Mouse (Mus musculus) gastrocnemius, postnatal 14 days (tissue): ENCODE measurements around the gene Usp22. TPM values are rescaled to one million over a fixed set of nuclear protein-coding genes. Genes with fewer than 3 reads are reported as not detected.
"Not testable (repeated sequence)": the region's sequence is repeated elsewhere in the genome, so short reads cannot be mapped to it uniquely, and the experiment has no call there.

Experiments used
- DNase-seq: peaks from one replicate; pipeline ENCODE4 v3.0.0; 2021; ENCODE audit warnings: mixed read lengths
- intact Hi-C: fragments of 180-260 bp; cut with DNase I; formaldehyde crosslinking; loops from one replicate; pipeline ENCODE4 v1.15.1; 2025; ENCODE audit warnings: low total_unique reads
- total RNA-seq, 2 experiments: library from RNA; stranded (reverse); gene quantifications; 2 replicates each; pipeline ENCODE4 v1.2.3; 2021

The Usp22 gene
- total RNA-seq, 2 experiments from 2014 or later: 18.3 to 23.8 TPM

- intact Hi-C loops: loop anchor here (5.0 kb wide), 1 partner anchor 43 kb away; no protein-coding TSS in a partner anchor
- DNase-seq: no peak
These were observed 24.4 kb downstream of the Usp22 start for GRCm38 (mm10) chr11:61150233-61151001.

GRCm38 (mm10) chr11:61147300-61147683, 27.6 kb downstream of the Usp22 start:
- intact Hi-C loops: no loop called here
- no peak for DNase-seq

GRCm38 (mm10) chr11:61146645-61147299, 28.1 kb downstream of the Usp22 start:
- no peak for DNase-seq
- intact Hi-C loops: no loop called here

- intact Hi-C loops: no loop called here
- DNase-seq: no peak
These were observed 29.3 kb downstream of the Usp22 start for GRCm38 (mm10) chr11:61145551-61145950.

- DNase-seq: no peak
- intact Hi-C loops: no loop called here
These were observed 31.0 kb downstream of the Usp22 start for GRCm38 (mm10) chr11:61143564-61144469.

GRCm38 (mm10) chr11:61142941-61143530, 31.8 kb downstream of the Usp22 start:
- no peak for DNase-seq
- intact Hi-C loops: no loop called here

- intact Hi-C loops: no loop called here
- DNase-seq: no peak
These were observed 32.6 kb downstream of the Usp22 start for GRCm38 (mm10) chr11:61142262-61142661.

GRCm38 (mm10) chr11:61141693-61142092, 33.2 kb downstream of the Usp22 start:
- intact Hi-C loops: no loop called here

GRCm38 (mm10) chr11:61132943-61133342, 41.9 kb downstream of the Usp22 start:
- intact Hi-C loops: no loop called here
- DNase-seq: no peak

More at GRCm38 (mm10) chr11:61141693-61142092, 33.2 kb downstream of the Usp22 start:
- DNase-seq: no peak

- intact Hi-C loops, DNase-seq: not testable (repeated sequence)
These were observed 44.2 kb downstream of the Usp22 start for GRCm38 (mm10) chr11:61130646-61131045.

GRCm38 (mm10) chr11:61129305-61129704, 45.5 kb downstream of the Usp22 start:
- no peak for DNase-seq
- intact Hi-C loops: no loop called here

GRCm38 (mm10) chr11:61127421-61128055, 47.3 kb downstream of the Usp22 start:
- intact Hi-C loops: no loop called here
- DNase-seq: no peak

- DNase-seq: no peak
- intact Hi-C loops: no loop called here
These were observed 48.1 kb downstream of the Usp22 start, which contains the start of gene Tnfrsf13b for GRCm38 (mm10) chr11:61126606-61127355. Gene Tnfrsf13b (plus strand): TSS chr11:61126755.

GRCm38 (mm10) chr11:61125970-61126369, 48.9 kb downstream of the Usp22 start:
- DNase-seq: no peak
- intact Hi-C loops: no loop called here

- DNase-seq: no peak
- intact Hi-C loops: no loop called here
These were observed 51.0 kb downstream of the Usp22 start for GRCm38 (mm10) chr11:61123886-61124285.

- intact Hi-C loops: no loop called here
- no peak for DNase-seq
These were observed 52.0 kb downstream of the Usp22 start for GRCm38 (mm10) chr11:61122769-61123288.

GRCm38 (mm10) chr11:61122283-61122768, 52.5 kb downstream of the Usp22 start:
- DNase-seq: no peak
- intact Hi-C loops: no loop called here

- no peak for DNase-seq
- intact Hi-C loops: no loop called here
These were observed 54.8 kb downstream of the Usp22 start for GRCm38 (mm10) chr11:61119996-61120583.
